ENCODE assay signal across 22 mouse cellular contexts in genomic region chr1:128633711-128634379, GRCm38 (mm10). TPM values are rescaled to one million over a fixed set of nuclear protein-coding genes. Genes with fewer than 3 reads are reported as not detected.
DNase-seq lines count a peak whose midpoint lies in the region; ATAC-seq lines count a peak whose summit lies in the region.
"Had no signal": no experiment of that assay in that cellular context is flagged by ENCODE, and none has a peak within 500 bp of the region (broad histone marks: within the 10 kb centered on the region; RNA-seq: fewer than 3 reads in every experiment).

No protein-coding gene starts in this region.

- no peaks in the 10 kb centered on the region for H3K9me3 ChIP-seq in kidney, embryonic 14.5 days (ENCODE audit: control insufficient read depth, low read length)
- H3K9me3 ChIP-seq in lung, embryonic 16.5 days (ENCODE audit: control insufficient read depth, low read length), result no peaks in the 10 kb centered on the region
- no peaks in the 10 kb centered on the region for H3K9me3 ChIP-seq in limb, embryonic 10.5 days (replicated peaks)
- H3K9me3 ChIP-seq: embryonic facial prominence, embryonic 15.5 days; forebrain, embryonic 15.5 days; heart, embryonic 10.5 days; hindbrain, embryonic 15.5 days; neural tube, embryonic 15.5 days; stomach, embryonic 15.5 days had no signal

- 69% methylated on average over 6 of the region's 6 CpGs for WGBS in kidney, embryonic 14.5 days
- whole genome bisulfite sequencing in lung, embryonic 16.5 days, result 47% methylated on average over 6 of the region's 6 CpGs
- 88% methylated on average over 6 of the region's 6 CpGs for WGBS in limb, embryonic 10.5 days

- no peak overlapping the region for H3K4me2 ChIP-seq in kidney, embryonic 14.5 days (replicated peaks; ENCODE audit: low read depth, low read length)
- no peak overlapping the region for H3K4me2 ChIP-seq in lung, embryonic 16.5 days (ENCODE audit: low read depth, low read length)
- H3K4me2 ChIP-seq: embryonic facial prominence, embryonic 15.5 days; forebrain, embryonic 15.5 days; hindbrain, embryonic 15.5 days; neural tube, embryonic 15.5 days; stomach, embryonic 15.5 days had no signal

- H3K27ac ChIP-seq in kidney, embryonic 14.5 days (ENCODE audit: low read depth, low read length), result no peak overlapping the region
- no peak overlapping the region for H3K27ac ChIP-seq in lung, embryonic 16.5 days (ENCODE audit: low read length)
- H3K27ac ChIP-seq in limb, embryonic 10.5 days, result no peak overlapping the region
- H3K27ac ChIP-seq: embryonic facial prominence, embryonic 15.5 days; forebrain, embryonic 15.5 days; heart, embryonic 10.5 days; hindbrain, embryonic 15.5 days; neural tube, embryonic 15.5 days; stomach, embryonic 15.5 days had no signal

- no peak for DNase-seq in kidney, adult 8-10 months
- DNase-seq in lung, postnatal 25 days (ENCODE audit: low spot score), result no peak
- peak; percentile 67 for DNase-seq in kidney, postnatal 4 days
- DNase-seq in adrenal gland, adult 2 months, result no peak
- no peak for DNase-seq in limb, embryonic 10.5 days (ENCODE audit: low spot score)
- DNase-seq: adrenal gland, postnatal 14 days; cerebellum, adult 8-10 months; cerebellum, postnatal 36 days; left cerebral cortex, postnatal 4 days; liver; liver, postnatal 0 days; right cerebral cortex, adult 18-20 months; thymus, postnatal 25 days had no signal

- peak; percentile 20; the same call in 1 of the 2 replicates for ATAC-seq in kidney, embryonic 14.5 days (ENCODE audit: low FRiP score, low TSS enrichment)
- peak; percentile 86 for ATAC-seq in lung, embryonic 16.5 days (ENCODE audit: low read depth)
- ATAC-seq: forebrain, embryonic 15.5 days; liver, postnatal 0 days; midbrain, embryonic 16.5 days had no signal

- H3K4me3 ChIP-seq in kidney, embryonic 14.5 days (ENCODE audit: low read length), result no peak overlapping the region
- H3K4me3 ChIP-seq in lung, embryonic 16.5 days (ENCODE audit: low read length), result no peak overlapping the region
- H3K4me3 ChIP-seq in limb, embryonic 10.5 days, result no peak overlapping the region
- H3K4me3 ChIP-seq: embryonic facial prominence, embryonic 15.5 days; forebrain, embryonic 15.5 days; heart, embryonic 10.5 days; hindbrain, embryonic 15.5 days; neural tube, embryonic 15.5 days; stomach, embryonic 15.5 days had no signal

- H3K36me3 ChIP-seq in kidney, embryonic 14.5 days (ENCODE audit: control insufficient read depth, insufficient read depth, low read length), result no peaks in the 10 kb centered on the region
- no peaks in the 10 kb centered on the region for H3K36me3 ChIP-seq in lung, embryonic 16.5 days (ENCODE audit: control insufficient read depth, insufficient read depth, low read length)
- H3K36me3 ChIP-seq in limb, embryonic 10.5 days, result no peaks in the 10 kb centered on the region
- H3K36me3 ChIP-seq: embryonic facial prominence, embryonic 15.5 days; forebrain, embryonic 15.5 days; heart, embryonic 10.5 days; hindbrain, embryonic 15.5 days; neural tube, embryonic 15.5 days; stomach, embryonic 15.5 days had no signal

- no peaks in the 10 kb centered on the region for H3K4me1 ChIP-seq in kidney, embryonic 14.5 days (ENCODE audit: control insufficient read depth, insufficient read depth, low read length)
- peaks cover 14% of the 10 kb centered on the region for H3K4me1 ChIP-seq in lung, embryonic 16.5 days (replicated peaks; ENCODE audit: control insufficient read depth, insufficient read depth, low read length)
- H3K4me1 ChIP-seq in limb, embryonic 10.5 days, result no peaks in the 10 kb centered on the region; the same call in 1 of the 2 replicates
- H3K4me1 ChIP-seq: embryonic facial prominence, embryonic 15.5 days; forebrain, embryonic 15.5 days; heart, embryonic 10.5 days; hindbrain, embryonic 15.5 days; neural tube, embryonic 15.5 days; stomach, embryonic 15.5 days had no signal

- H3K9ac ChIP-seq in kidney, embryonic 14.5 days (ENCODE audit: low read depth, low read length), result no peak overlapping the region
- no peak overlapping the region for H3K9ac ChIP-seq in lung, embryonic 16.5 days (ENCODE audit: low read length)
- H3K9ac ChIP-seq: embryonic facial prominence, embryonic 15.5 days; forebrain, embryonic 15.5 days; hindbrain, embryonic 15.5 days; liver, postnatal 0 days; neural tube, embryonic 15.5 days; stomach, embryonic 15.5 days had no signal

- no peaks in the 10 kb centered on the region for H3K27me3 ChIP-seq in kidney, embryonic 14.5 days (ENCODE audit: control insufficient read depth, insufficient read depth, low read length)
- H3K27me3 ChIP-seq in lung, embryonic 16.5 days (ENCODE audit: control insufficient read depth, insufficient read depth, low read depth, low read length), result no peaks in the 10 kb centered on the region
- H3K27me3 ChIP-seq in limb, embryonic 10.5 days (ENCODE audit: low read depth, poor library complexity, severe bottlenecking), result no peaks in the 10 kb centered on the region
- H3K27me3 ChIP-seq: embryonic facial prominence, embryonic 15.5 days; forebrain, embryonic 15.5 days; hindbrain, embryonic 15.5 days; neural tube, embryonic 15.5 days; stomach, embryonic 15.5 days had no signal

RNA-seq across cellular contexts. Expression of gene Cxcr4, which starts 41.8 kb away (rescaled TPM):
- polyA plus RNA-seq in kidney, embryonic 14.5 days (2014; fragmentation: Nextera tagmentation; extraction: Ambion mirVana), result 10.7 and 13.8 TPM in 2 replicates
- polyA plus RNA-seq in lung, embryonic 16.5 days (2015; fragmentation: Nextera tagmentation; extraction: Ambion mirVana), result 9.0 and 9.1 TPM in 2 replicates
- 10 to 100 TPM; 18.4 to 36.7 TPM for total RNA-seq in adrenal gland, adult 2 months (2021)
- polyA plus RNA-seq in adrenal gland, adult 2 months (2012; rRNA removed), result 41.9 and 88.3 TPM in 2 replicates
- 1.8 and 2.1 TPM in 2 replicates for polyA plus RNA-seq in limb, embryonic 10.5 days (2016; fragmentation: Nextera tagmentation; extraction: Ambion mirVana)

Comparison
In these comparisons a context has a peak if more than half of its experiments do, and no peak if none do; other contexts are left out.
1. DNase-seq: peak in kidney, postnatal 4 days (2 of 2); none in kidney, adult 8-10 months (0 of 2), lung, postnatal 25 days (single experiment), adrenal gland, adult 2 months (single experiment) and limb, embryonic 10.5 days (single experiment).